Mouse (Mus musculus): ENCODE results near the gene Olfr514. TPM values are rescaled to one million over a fixed set of nuclear protein-coding genes. Genes with fewer than 3 reads are reported as not detected.

Gene Olfr514
- total RNA-seq (2021): not detected
- long read RNA-seq, experiment 1: 0 reads
- long read RNA-seq, experiment 2: 0 reads

GRCm38 (mm10) chr7:108825897-108826296 lies at the start of gene Olfr514:
Gene Olfr514 (minus strand): TSS chr7:108825997.
- no peak for DNase-seq (ENCODE audit: low spot score in 2 of 2)

GRCm38 (mm10) chr7:108872279-108872678 lies 46.5 kb upstream of the Olfr514 start, which contains the start of gene Olfr517:
Gene Olfr517 (minus strand): TSS chr7:108872379.
- DNase-seq (ENCODE audit: low spot score in 2 of 2): no peak

GRCm38 (mm10) chr7:108850429-108850828 lies 24.6 kb upstream of the Olfr514 start, which contains the start of gene Olfr516:
Gene Olfr516 (minus strand): TSS chr7:108850529.
- no peak for DNase-seq (ENCODE audit: low spot score in 2 of 2)

GRCm38 (mm10) chr7:108814593-108815215 lies 11.1 kb downstream of the Olfr514 start:
- peak in 1 of 2 experiments; percentile 42 for DNase-seq (ENCODE audit: low spot score in 2 of 2)

- DNase-seq (ENCODE audit: low spot score in 2 of 2): no peak
Observed at GRCm38 (mm10) chr7:108797205-108797933, 28.4 kb downstream of the Olfr514 start.

Other genes with a start within 250 kb of the Olfr514 start
- not detected for gene Olfr506, start 215.2 kb downstream of the Olfr514 start, total RNA-seq (2021)
- gene Olfr507, start 204.2 kb downstream of the Olfr514 start, total RNA-seq (2021): not detected
- gene Olfr508, start 196.0 kb downstream of the Olfr514 start, total RNA-seq (2021): not detected
- not detected for gene Olfr509, start 174.1 kb downstream of the Olfr514 start, total RNA-seq (2021)
- not detected for gene Olfr510, start 159.6 kb downstream of the Olfr514 start, total RNA-seq (2021)
- gene Olfr512, start 112.7 kb downstream of the Olfr514 start, total RNA-seq (2021): not detected
- not detected for gene Olfr513, start 75.0 kb downstream of the Olfr514 start, total RNA-seq (2021)
- not detected for gene Olfr516, start 24.5 kb upstream of the Olfr514 start, total RNA-seq (2021)
- not detected for gene Olfr517, start 46.4 kb upstream of the Olfr514 start, total RNA-seq (2021)
- not detected for gene Olfr518, start 59.0 kb upstream of the Olfr514 start, total RNA-seq (2021)
- not detected for gene Olfr519, start 68.4 kb upstream of the Olfr514 start, total RNA-seq (2021)
- under 1 TPM; 0.25 to 0.45 TPM for gene Nlrp10, start 104.2 kb upstream of the Olfr514 start, total RNA-seq (2021)
- gene Eif3f, start 108.4 kb upstream of the Olfr514 start, total RNA-seq (2021): 10 to 100 TPM; 96.9 to 100.0 TPM
- gene Tub, start 124.3 kb upstream of the Olfr514 start, total RNA-seq (2021): 100 to 1,000 TPM; 143 to 153 TPM

All from layer of hippocampus, postnatal 14 days (tissue).